ENCODE assay signal across 29 mouse cellular contexts in the genomic region with DNA sequence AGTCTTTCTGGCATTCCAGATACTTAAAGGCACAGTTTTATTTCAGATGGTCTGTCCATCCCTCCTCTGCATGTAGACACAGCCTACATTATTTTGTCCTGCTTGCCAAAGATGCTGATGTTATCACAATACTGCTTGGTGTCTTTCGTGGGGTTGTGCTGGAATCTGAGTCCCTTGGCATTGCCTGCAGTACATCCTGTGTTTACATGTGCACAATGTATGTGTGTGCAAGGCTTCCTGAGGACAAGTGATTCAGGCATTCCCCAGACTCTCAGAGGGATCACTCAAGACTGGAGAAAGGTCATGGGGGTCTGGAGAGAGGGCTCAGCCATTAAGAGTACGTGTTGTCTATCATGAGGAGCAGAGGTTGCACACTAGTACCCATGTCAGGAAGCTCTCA.
A peak's percentile ranks its signal among the peaks of the same experiment; 100 is the strongest.
DNase-seq lines count a peak whose midpoint lies in the region; ATAC-seq and TF ChIP-seq lines count a peak whose summit lies in the region.
"Had no signal": no experiment of that assay in that cellular context is flagged by ENCODE, and none has a peak within 500 bp of the region (broad histone marks: within the 10 kb centered on the region; RNA-seq: fewer than 3 reads in every experiment).

No protein-coding gene starts in this region.

- ATAC-seq in lung, embryonic 15.5 days (ENCODE audit: borderline replicate concordance, extremely low read depth, low FRiP score, low TSS enrichment): peak; percentile 31; the same call in 1 of the 2 replicates
- peak; percentile 71 for ATAC-seq in lung, embryonic 16.5 days (ENCODE audit: low read depth)
- peak; percentile 89 for ATAC-seq in lung, postnatal 0 days
- ATAC-seq: CD4-positive, CD25-positive, alpha-beta regulatory T cell, adult 4 months; forebrain, embryonic 13.5 days; forebrain, embryonic 16.5 days; hindbrain, embryonic 16.5 days had no signal

- H3K27ac ChIP-seq in lung, embryonic 15.5 days: no peak overlapping the region
- peak overlapping the region; percentile 20; the same call in 1 of the 2 replicates for H3K27ac ChIP-seq in lung, embryonic 16.5 days (ENCODE audit: low read length)
- H3K27ac ChIP-seq in lung, postnatal 0 days (ENCODE audit: low read length): no peak overlapping the region
- H3K27ac ChIP-seq: embryonic facial prominence, embryonic 10.5 days; embryonic facial prominence, embryonic 13.5 days; forebrain, embryonic 13.5 days; heart, embryonic 15.5 days; hindbrain, embryonic 10.5 days; hindbrain, embryonic 13.5 days had no signal

- DNase-seq in lung, adult 2 months: no peak
- DNase-seq in lung, postnatal 0 days (ENCODE audit: low spot score): peak; percentile 57
- DNase-seq in lung, postnatal 36 days: peak; percentile 39
- DNase-seq in left cerebral cortex, postnatal 36 days (ENCODE audit: low spot score in 2 of 2): no peak
- DNase-seq in testis, postnatal 14 days (ENCODE audit: low spot score): no peak
- DNase-seq: adrenal gland, adult 2 months; adrenal gland, postnatal 14 days; cerebellum, adult 11-12 months; cerebellum, adult 8-10 months; cerebellum, postnatal 10 days; cerebellum, postnatal 36 days; embryo, embryonic 11 days; gastrocnemius, postnatal 10 days; gastrocnemius, postnatal 36 days; heart, postnatal 10 days; heart, postnatal 36 days had no signal

- intact Hi-C loops in left cerebral cortex, postnatal 36 days (cut with DNase I): no loop called here

- TF ChIP-seq CTCF in lung, adult 2 months (IDR thresholded peaks at IDR 0.05; ENCODE audit: insufficient read depth, low read length): no peak
- no peak; the same call in 1 of the 2 replicates for TF ChIP-seq CTCF in lung, postnatal 0 days (IDR thresholded peaks at IDR 0.05)

- no peak overlapping the region for H3K4me2 ChIP-seq in lung, embryonic 15.5 days
- H3K4me2 ChIP-seq in lung, embryonic 16.5 days (ENCODE audit: low read depth, low read length): no peak overlapping the region
- H3K4me2 ChIP-seq in lung, postnatal 0 days (replicated peaks; ENCODE audit: low read depth, low read length): no peak overlapping the region
- H3K4me2 ChIP-seq: embryonic facial prominence, embryonic 13.5 days; forebrain, embryonic 13.5 days; heart, embryonic 12.5 days; heart, embryonic 15.5 days; hindbrain, embryonic 13.5 days had no signal

- WGBS in lung, embryonic 15.5 days: 46% methylated on average over 2 of the region's 2 CpGs
- 56% methylated on average over 2 of the region's 2 CpGs for WGBS in lung, adult 2 months
- 40% methylated on average over 2 of the region's 2 CpGs for WGBS in lung, embryonic 16.5 days
- 48% methylated on average over 2 of the region's 2 CpGs for WGBS in lung, postnatal 0 days

- no peaks in the 10 kb centered on the region for H3K27me3 ChIP-seq in lung, embryonic 15.5 days
- H3K27me3 ChIP-seq in lung, embryonic 16.5 days (ENCODE audit: control insufficient read depth, insufficient read depth, low read depth, low read length): no peaks in the 10 kb centered on the region
- no peaks in the 10 kb centered on the region for H3K27me3 ChIP-seq in lung, postnatal 0 days (replicated peaks; ENCODE audit: insufficient read depth, low read length)
- H3K27me3 ChIP-seq: embryonic facial prominence, embryonic 13.5 days; forebrain, embryonic 13.5 days; heart, embryonic 12.5 days; heart, embryonic 15.5 days; hindbrain, embryonic 13.5 days had no signal

- no peak overlapping the region for H3K4me3 ChIP-seq in lung, embryonic 15.5 days
- no peak overlapping the region for H3K4me3 ChIP-seq in lung, adult 2 months (replicated peaks; ENCODE audit: extremely low read depth, low read depth, low read length)
- no peak overlapping the region for H3K4me3 ChIP-seq in lung, embryonic 16.5 days (ENCODE audit: low read length)
- H3K4me3 ChIP-seq in lung, postnatal 0 days (ENCODE audit: low read depth, low read length): no peak overlapping the region
- H3K4me3 ChIP-seq: embryonic facial prominence, embryonic 10.5 days; embryonic facial prominence, embryonic 13.5 days; erythroblast, embryonic 14.5 days; forebrain, embryonic 13.5 days; heart, embryonic 12.5 days; heart, embryonic 15.5 days; hindbrain, embryonic 10.5 days; hindbrain, embryonic 13.5 days had no signal

- H3K4me1 ChIP-seq in lung, embryonic 15.5 days: 0 out of 2 replicates have a peak, but pooled peaks cover 4% of the 10 kb centered on the region
- 0 out of 2 replicates have a peak, but pooled peaks cover 4% of the 10 kb centered on the region for H3K4me1 ChIP-seq in lung, adult 2 months (ENCODE audit: control insufficient read depth, insufficient read depth, low read length)
- no peaks in the 10 kb centered on the region for H3K4me1 ChIP-seq in lung, embryonic 16.5 days (replicated peaks; ENCODE audit: control insufficient read depth, insufficient read depth, low read length)
- H3K4me1 ChIP-seq in lung, postnatal 0 days (ENCODE audit: insufficient read depth, low read depth, low read length): no peaks in the 10 kb centered on the region
- H3K4me1 ChIP-seq: heart, embryonic 12.5 days; heart, embryonic 15.5 days; hindbrain, embryonic 13.5 days had no signal

- TF ChIP-seq POLR2A in lung, adult 2 months (IDR thresholded peaks at IDR 0.05; ENCODE audit: borderline replicate concordance, extremely low read depth, low read depth, low read length): no peak

- TF ChIP-seq EP300 in lung, postnatal 0 days (IDR thresholded peaks at IDR 0.05): peak; percentile 90

- no peaks in the 10 kb centered on the region for H3K36me3 ChIP-seq in lung, embryonic 15.5 days
- H3K36me3 ChIP-seq in lung, embryonic 16.5 days (ENCODE audit: control insufficient read depth, insufficient read depth, low read length): no peaks in the 10 kb centered on the region
- H3K36me3 ChIP-seq in lung, postnatal 0 days (ENCODE audit: insufficient read depth, low read length): no peaks in the 10 kb centered on the region
- H3K36me3 ChIP-seq: embryonic facial prominence, embryonic 10.5 days; embryonic facial prominence, embryonic 13.5 days; heart, embryonic 12.5 days; heart, embryonic 15.5 days; hindbrain, embryonic 10.5 days; hindbrain, embryonic 13.5 days had no signal

- no peaks in the 10 kb centered on the region for H3K9me3 ChIP-seq in lung, embryonic 15.5 days
- no peaks in the 10 kb centered on the region for H3K9me3 ChIP-seq in lung, embryonic 16.5 days (ENCODE audit: control insufficient read depth, low read length)
- no peaks in the 10 kb centered on the region for H3K9me3 ChIP-seq in lung, postnatal 0 days (ENCODE audit: low read length)
- H3K9me3 ChIP-seq: embryonic facial prominence, embryonic 10.5 days; embryonic facial prominence, embryonic 13.5 days; forebrain, embryonic 13.5 days; heart, embryonic 15.5 days; hindbrain, embryonic 10.5 days; hindbrain, embryonic 13.5 days had no signal

- H3K9ac ChIP-seq in lung, embryonic 15.5 days: no peak overlapping the region
- no peak overlapping the region for H3K9ac ChIP-seq in lung, embryonic 16.5 days (ENCODE audit: low read length)
- no peak overlapping the region for H3K9ac ChIP-seq in lung, postnatal 0 days (replicated peaks; ENCODE audit: low read depth)
- H3K9ac ChIP-seq: embryonic facial prominence, embryonic 13.5 days; forebrain, embryonic 13.5 days; heart, embryonic 12.5 days; heart, embryonic 15.5 days; hindbrain, embryonic 13.5 days had no signal

Comparison
In these comparisons a context has a peak if more than half of its experiments do, and no peak if none do; other contexts are left out.
1. DNase-seq: peak in lung, postnatal 0 days (single experiment) and lung, postnatal 36 days (single experiment); none in lung, adult 2 months (single experiment), left cerebral cortex, postnatal 36 days (0 of 2) and testis, postnatal 14 days (single experiment).
2. ATAC-seq: peak in every context shown above with its lines; median percentile 89 in lung, postnatal 0 days; 71 in lung, embryonic 16.5 days; 31 in lung, embryonic 15.5 days.